Mouse (Mus musculus): Measurements from ENCODE around the gene Olfr1115. TPM values are rescaled to one million over a fixed set of nuclear protein-coding genes. Genes with fewer than 3 reads are reported as not detected.
"Not testable (repeated sequence)": the region's sequence is repeated elsewhere in the genome, so short reads cannot be mapped to it uniquely, and the experiment has no call there.

Gene Olfr1115
- not detected in 2 replicates for total RNA-seq (2014; rRNA removed)
- polyA plus RNA-seq (2012; rRNA removed) = not detected in 2 replicates

GRCm38 (mm10) chr2:87247713-87248112, at the start of gene Olfr1115:
Olfr1115 (plus strand) TSS chr2:87248013.
- WGBS = 74% methylated on average over 2 of the region's 2 CpGs
- DNase-seq (ENCODE audit: extremely low read depth, low read depth, low spot score) = no peak
- Histone ChIP-seq H3K9ac (ENCODE audit: low read depth, low read length) (no peak within 1 kb of the TSS), H3K27me3 (ENCODE audit: control insufficient read depth, insufficient read depth, low read length) (no peaks in the 10 kb centered on the region), H3K4me1 (ENCODE audit: control insufficient read depth, insufficient read depth, low read length) (no peaks in the 10 kb centered on the region), H3K36me3 (ENCODE audit: control insufficient read depth, insufficient read depth, low read length) (no peaks in the 10 kb centered on the region), H3K27ac (replicated peaks; ENCODE audit: insufficient read depth, low read depth, low read length) (no peak within 1 kb of the TSS), H3K79me2 (ENCODE audit: control insufficient read depth, insufficient read depth, low read length) (no peaks in the 10 kb centered on the region), H3K4me3 (ENCODE audit: insufficient read depth, low read depth, low read length) (no peak within 1 kb of the TSS)
- TF ChIP-seq CTCF (IDR thresholded peaks at IDR 0.05; ENCODE audit: low read depth, low read length) = no peak
- TF ChIP-seq POLR2A (IDR thresholded peaks at IDR 0.05; ENCODE audit: extremely low read depth, insufficient read depth, low read length) = no peak

- no peaks in the 10 kb centered on the region for H3K4me1 ChIP-seq (ENCODE audit: control insufficient read depth, insufficient read depth, low read length)
- TF ChIP-seq CTCF (IDR thresholded peaks at IDR 0.05; ENCODE audit: low read depth, low read length) (no peak), POLR2A (IDR thresholded peaks at IDR 0.05; ENCODE audit: extremely low read depth, insufficient read depth, low read length) (no peak)
- no peak within 1 kb of the TSS for H3K4me3 ChIP-seq (ENCODE audit: insufficient read depth, low read depth, low read length)
- H3K9ac ChIP-seq (ENCODE audit: low read depth, low read length) = no peak within 1 kb of the TSS
- H3K36me3 ChIP-seq (ENCODE audit: control insufficient read depth, insufficient read depth, low read length) = no peaks in the 10 kb centered on the region
- no peaks in the 10 kb centered on the region for H3K27me3 ChIP-seq (ENCODE audit: control insufficient read depth, insufficient read depth, low read length)
- no peaks in the 10 kb centered on the region for H3K79me2 ChIP-seq (ENCODE audit: control insufficient read depth, insufficient read depth, low read length)
- H3K27ac ChIP-seq (replicated peaks; ENCODE audit: insufficient read depth, low read depth, low read length) = no peak within 1 kb of the TSS
- no peak for DNase-seq (ENCODE audit: extremely low read depth, low read depth, low spot score)
- 73% methylated on average over 2 of the region's 2 CpGs for WGBS
Observed at GRCm38 (mm10) chr2:87208670-87209069, 39.1 kb upstream of the Olfr1115 start, which contains the start of gene Olfr1113. Olfr1113 (plus strand) TSS chr2:87208970.

DNA sequence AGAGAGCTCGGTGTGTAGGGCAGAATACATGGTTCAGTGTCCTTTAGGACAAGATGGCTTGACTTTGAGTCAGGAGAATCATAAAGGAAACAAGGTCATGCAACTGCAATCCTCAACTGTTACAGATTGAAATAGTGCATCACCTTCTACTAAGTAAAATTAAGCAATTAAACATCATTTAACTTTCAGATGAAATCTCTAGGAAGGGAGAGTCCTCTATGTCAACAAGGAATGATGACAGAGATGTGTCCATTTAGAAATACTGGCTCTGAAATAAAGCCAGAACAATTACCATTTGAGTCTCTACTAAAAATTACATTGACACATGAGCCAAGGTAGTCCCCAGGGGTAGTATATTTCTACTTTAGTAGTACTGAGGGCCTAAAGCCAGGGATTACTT, 19.4 kb downstream of the Olfr1115 start, which contains the start of gene Olfr1116:
TSS of gene Olfr1116 (plus strand) at position 301 of the 400 bp plus-strand sequence.
- Histone ChIP-seq H3K9ac (ENCODE audit: low read depth, low read length) (no peak within 1 kb of the TSS), H3K79me2 (ENCODE audit: control insufficient read depth, insufficient read depth, low read length) (no peaks in the 10 kb centered on the region), H3K4me3 (ENCODE audit: insufficient read depth, low read depth, low read length) (no peak within 1 kb of the TSS), H3K27ac (replicated peaks; ENCODE audit: insufficient read depth, low read depth, low read length) (no peak within 1 kb of the TSS), H3K4me1 (ENCODE audit: control insufficient read depth, insufficient read depth, low read length) (no peaks in the 10 kb centered on the region), H3K36me3 (ENCODE audit: control insufficient read depth, insufficient read depth, low read length) (no peaks in the 10 kb centered on the region), H3K27me3 (ENCODE audit: control insufficient read depth, insufficient read depth, low read length) (no peaks in the 10 kb centered on the region)
- WGBS = 65% methylated on average over 1 of the region's 1 CpGs
- no peak for DNase-seq (ENCODE audit: extremely low read depth, low read depth, low spot score)
- TF ChIP-seq POLR2A (IDR thresholded peaks at IDR 0.05; ENCODE audit: extremely low read depth, insufficient read depth, low read length) = no peak
- no peak for TF ChIP-seq CTCF (IDR thresholded peaks at IDR 0.05; ENCODE audit: low read depth, low read length)

- H3K27me3 ChIP-seq (ENCODE audit: control insufficient read depth, insufficient read depth, low read length); H3K4me1 ChIP-seq (ENCODE audit: control insufficient read depth, insufficient read depth, low read length); H3K36me3 ChIP-seq (ENCODE audit: control insufficient read depth, insufficient read depth, low read length); H3K4me3 ChIP-seq (ENCODE audit: insufficient read depth, low read depth, low read length); H3K79me2 ChIP-seq (ENCODE audit: control insufficient read depth, insufficient read depth, low read length); H3K9ac ChIP-seq (ENCODE audit: low read depth, low read length); H3K27ac ChIP-seq (replicated peaks; ENCODE audit: insufficient read depth, low read depth, low read length); DNase-seq (ENCODE audit: extremely low read depth, low read depth, low spot score): not testable (repeated sequence)
Observed at GRCm38 (mm10) chr2:87293977-87294376, 46.2 kb downstream of the Olfr1115 start.

Other genes starting within 250 kb of the Olfr1115 start
- not detected in 2 replicates for gene Olfr1102, start 249.6 kb upstream of the Olfr1115 start, total RNA-seq (2014; rRNA removed)
- gene Olfr1102, start 249.6 kb upstream of the Olfr1115 start, polyA plus RNA-seq (2012; rRNA removed) = not detected in 2 replicates
- not detected in 2 replicates for gene Olfr1104, start 220.9 kb upstream of the Olfr1115 start, total RNA-seq (2014; rRNA removed)
- gene Olfr1104, start 220.9 kb upstream of the Olfr1115 start, polyA plus RNA-seq (2012; rRNA removed) = not detected in 2 replicates
- not detected in 2 replicates for gene Olfr1105, start 211.5 kb upstream of the Olfr1115 start, total RNA-seq (2014; rRNA removed)
- gene Olfr1105, start 211.5 kb upstream of the Olfr1115 start, polyA plus RNA-seq (2012; rRNA removed) = not detected in 2 replicates
- not detected in 2 replicates for gene Olfr1106, start 195.7 kb upstream of the Olfr1115 start, total RNA-seq (2014; rRNA removed)
- gene Olfr1106, start 195.7 kb upstream of the Olfr1115 start, polyA plus RNA-seq (2012; rRNA removed) = not detected in 2 replicates
- not detected in 2 replicates for gene Olfr1107, start 172.2 kb upstream of the Olfr1115 start, total RNA-seq (2014; rRNA removed)
- not detected in 2 replicates for gene Olfr1107, start 172.2 kb upstream of the Olfr1115 start, polyA plus RNA-seq (2012; rRNA removed)
- gene Olfr1109, start 152.0 kb upstream of the Olfr1115 start, total RNA-seq (2014; rRNA removed) = not detected in 2 replicates
- not detected in 2 replicates for gene Olfr1109, start 152.0 kb upstream of the Olfr1115 start, polyA plus RNA-seq (2012; rRNA removed)
- not detected in 2 replicates for gene Olfr259, start 133.4 kb upstream of the Olfr1115 start, total RNA-seq (2014; rRNA removed)
- gene Olfr259, start 133.4 kb upstream of the Olfr1115 start, polyA plus RNA-seq (2012; rRNA removed) = not detected in 2 replicates
- not detected in 2 replicates for gene Olfr1110, start 107.7 kb upstream of the Olfr1115 start, total RNA-seq (2014; rRNA removed)
- gene Olfr1110, start 107.7 kb upstream of the Olfr1115 start, polyA plus RNA-seq (2012; rRNA removed) = not detected in 2 replicates
- gene Olfr1111, start 95.4 kb upstream of the Olfr1115 start, total RNA-seq (2014; rRNA removed) = not detected in 2 replicates
- not detected in 2 replicates for gene Olfr1111, start 95.4 kb upstream of the Olfr1115 start, polyA plus RNA-seq (2012; rRNA removed)
- gene Olfr1112, start 60.2 kb upstream of the Olfr1115 start, total RNA-seq (2014; rRNA removed) = not detected in 2 replicates
- not detected in 2 replicates for gene Olfr1112, start 60.2 kb upstream of the Olfr1115 start, polyA plus RNA-seq (2012; rRNA removed)
- not detected in 2 replicates for gene Olfr1113, start 39.0 kb upstream of the Olfr1115 start, total RNA-seq (2014; rRNA removed)
- gene Olfr1113, start 39.0 kb upstream of the Olfr1115 start, polyA plus RNA-seq (2012; rRNA removed) = not detected in 2 replicates
- not detected in 2 replicates for gene Olfr1116, start 19.5 kb downstream of the Olfr1115 start, total RNA-seq (2014; rRNA removed)
- gene Olfr1116, start 19.5 kb downstream of the Olfr1115 start, polyA plus RNA-seq (2012; rRNA removed) = not detected in 2 replicates
- gene Olfr1118, start 59.6 kb downstream of the Olfr1115 start, total RNA-seq (2014; rRNA removed) = not detected in 2 replicates
- gene Olfr1118, start 59.6 kb downstream of the Olfr1115 start, polyA plus RNA-seq (2012; rRNA removed) = not detected in 2 replicates
- not detected in 2 replicates for gene Olfr1120, start 106.8 kb downstream of the Olfr1115 start, total RNA-seq (2014; rRNA removed)
- gene Olfr1120, start 106.8 kb downstream of the Olfr1115 start, polyA plus RNA-seq (2012; rRNA removed) = not detected in 2 replicates
- gene Olfr1121, start 121.9 kb downstream of the Olfr1115 start, total RNA-seq (2014; rRNA removed) = not detected in 2 replicates
- gene Olfr1121, start 121.9 kb downstream of the Olfr1115 start, polyA plus RNA-seq (2012; rRNA removed) = not detected in 2 replicates
- gene Olfr1122, start 137.8 kb downstream of the Olfr1115 start, total RNA-seq (2014; rRNA removed) = not detected in 2 replicates
- gene Olfr1122, start 137.8 kb downstream of the Olfr1115 start, polyA plus RNA-seq (2012; rRNA removed) = not detected in 2 replicates
- not detected in 2 replicates for gene Olfr1123, start 168.6 kb downstream of the Olfr1115 start, total RNA-seq (2014; rRNA removed)
- not detected in 2 replicates for gene Olfr1123, start 168.6 kb downstream of the Olfr1115 start, polyA plus RNA-seq (2012; rRNA removed)
- gene Olfr1124, start 182.3 kb downstream of the Olfr1115 start, total RNA-seq (2014; rRNA removed) = not detected in 2 replicates
- not detected in 2 replicates for gene Olfr1124, start 182.3 kb downstream of the Olfr1115 start, polyA plus RNA-seq (2012; rRNA removed)
- not detected in 2 replicates for gene Olfr1126, start 205.9 kb downstream of the Olfr1115 start, total RNA-seq (2014; rRNA removed)
- not detected in 2 replicates for gene Olfr1126, start 205.9 kb downstream of the Olfr1115 start, polyA plus RNA-seq (2012; rRNA removed)
- not detected in 2 replicates for gene Pramel7, start 249.1 kb downstream of the Olfr1115 start, total RNA-seq (2014; rRNA removed)
- gene Pramel7, start 249.1 kb downstream of the Olfr1115 start, polyA plus RNA-seq (2012; rRNA removed) = not detected in 2 replicates